ENCODE assay signal across 22 mouse cellular contexts in genomic region chr1:18524485-18524884, GRCm38 (mm10).
DNase-seq lines count a peak whose midpoint lies in the region; ATAC-seq and TF ChIP-seq lines count a peak whose summit lies in the region.
"Had no signal": no experiment of that assay in that cellular context is flagged by ENCODE, and none has a peak within 500 bp of the region (broad histone marks: within the 10 kb centered on the region; RNA-seq: fewer than 3 reads in every experiment).

No protein-coding gene starts in this region.

- H3K4me2 ChIP-seq in intestine, embryonic 14.5 days (ENCODE audit: low read length): no peak overlapping the region
- no peak overlapping the region for H3K4me2 ChIP-seq in intestine, embryonic 15.5 days (replicated peaks)
- H3K4me2 ChIP-seq in intestine, embryonic 16.5 days (ENCODE audit: low read depth, low read length): no peak overlapping the region
- no peak overlapping the region for H3K4me2 ChIP-seq in intestine, postnatal 0 days (replicated peaks; ENCODE audit: low read depth)

- H3K9ac ChIP-seq in intestine, embryonic 14.5 days (ENCODE audit: low read length): no peak overlapping the region
- H3K9ac ChIP-seq in intestine, embryonic 15.5 days: no peak overlapping the region
- H3K9ac ChIP-seq in intestine, embryonic 16.5 days (ENCODE audit: low read depth, low read length): no peak overlapping the region
- H3K9ac ChIP-seq in intestine, postnatal 0 days (ENCODE audit: low read depth, low read length): no peak overlapping the region

- no peak for DNase-seq in intestine, embryonic 14.5 days (ENCODE audit: low spot score)
- no peak for DNase-seq in embryonic facial prominence, embryonic 10.5 days (ENCODE audit: low spot score)
- DNase-seq in layer of hippocampus, postnatal 25 days (ENCODE audit: extremely low spot score in 1 of 2, low spot score in 1 of 2): no peak
- DNase-seq in testis, postnatal 14 days (ENCODE audit: low spot score): no peak
- DNase-seq: adrenal gland, adult 2 months; adrenal gland, adult 8-10 months; adrenal gland, postnatal 10 days; adrenal gland, postnatal 14 days; adrenal gland, postnatal 25 days; adrenal gland, postnatal 36 days; B cell, adult 2 months; cerebellum, adult 11 months; cerebellum, adult 11-12 months had no signal

- no peak overlapping the region for H3K27ac ChIP-seq in intestine, embryonic 14.5 days (ENCODE audit: low read depth)
- H3K27ac ChIP-seq in intestine, embryonic 15.5 days: no peak overlapping the region
- no peak overlapping the region for H3K27ac ChIP-seq in intestine, embryonic 16.5 days (ENCODE audit: low read length)
- H3K27ac ChIP-seq in intestine, postnatal 0 days (ENCODE audit: low read depth, low read length): no peak overlapping the region
- no peak overlapping the region for H3K27ac ChIP-seq in embryonic facial prominence, embryonic 10.5 days (replicated peaks)

- no peak overlapping the region for H3K4me3 ChIP-seq in intestine, embryonic 14.5 days (ENCODE audit: low read depth, low read length)
- no peak overlapping the region for H3K4me3 ChIP-seq in intestine, embryonic 15.5 days (replicated peaks)
- H3K4me3 ChIP-seq in intestine, embryonic 16.5 days (ENCODE audit: low read length): no peak overlapping the region
- H3K4me3 ChIP-seq in intestine, postnatal 0 days (ENCODE audit: low read depth, low read length): no peak overlapping the region
- no peak overlapping the region for H3K4me3 ChIP-seq in embryonic facial prominence, embryonic 10.5 days

- no peaks in the 10 kb centered on the region for H3K4me1 ChIP-seq in intestine, embryonic 14.5 days (replicated peaks; ENCODE audit: control insufficient read depth, insufficient read depth, low read length)
- H3K4me1 ChIP-seq in intestine, embryonic 15.5 days (replicated peaks): no peaks in the 10 kb centered on the region
- no peaks in the 10 kb centered on the region for H3K4me1 ChIP-seq in intestine, embryonic 16.5 days (ENCODE audit: control insufficient read depth, insufficient read depth, low read length)
- H3K4me1 ChIP-seq in intestine, postnatal 0 days (replicated peaks; ENCODE audit: control insufficient read depth, insufficient read depth, low read length): no peaks in the 10 kb centered on the region
- H3K4me1 ChIP-seq in embryonic facial prominence, embryonic 10.5 days: no peaks in the 10 kb centered on the region

- no peaks in the 10 kb centered on the region for H3K27me3 ChIP-seq in intestine, embryonic 14.5 days (replicated peaks; ENCODE audit: control insufficient read depth, insufficient read depth, low read length)
- no peaks in the 10 kb centered on the region for H3K27me3 ChIP-seq in intestine, embryonic 15.5 days (replicated peaks)
- no peaks in the 10 kb centered on the region for H3K27me3 ChIP-seq in intestine, embryonic 16.5 days (replicated peaks; ENCODE audit: control insufficient read depth, insufficient read depth, low read length)
- no peaks in the 10 kb centered on the region for H3K27me3 ChIP-seq in intestine, postnatal 0 days (replicated peaks; ENCODE audit: control insufficient read depth, insufficient read depth, low read length)
- H3K27me3 ChIP-seq in embryonic facial prominence, embryonic 10.5 days (replicated peaks; ENCODE audit: low read depth, poor library complexity, severe bottlenecking): no peaks in the 10 kb centered on the region
- H3K27me3 ChIP-seq: CH12.LX, Patski had no signal

- H3K9me3 ChIP-seq in intestine, embryonic 14.5 days (ENCODE audit: control insufficient read depth, low read length): no peaks in the 10 kb centered on the region
- no peaks in the 10 kb centered on the region for H3K9me3 ChIP-seq in intestine, embryonic 15.5 days
- no peaks in the 10 kb centered on the region for H3K9me3 ChIP-seq in intestine, embryonic 16.5 days (ENCODE audit: control insufficient read depth, low read length)
- no peaks in the 10 kb centered on the region for H3K9me3 ChIP-seq in intestine, postnatal 0 days (ENCODE audit: control insufficient read depth)
- no peaks in the 10 kb centered on the region for H3K9me3 ChIP-seq in embryonic facial prominence, embryonic 10.5 days
- H3K9me3 ChIP-seq: G1E had no signal

- 63% methylated on average over 2 of the region's 2 CpGs for WGBS in intestine, embryonic 14.5 days
- 53% methylated on average over 2 of the region's 2 CpGs for WGBS in intestine, embryonic 15.5 days
- WGBS in intestine, embryonic 16.5 days: 54% methylated on average over 2 of the region's 2 CpGs
- WGBS in intestine, postnatal 0 days: 29% methylated on average over 2 of the region's 2 CpGs
- 85% methylated on average over 2 of the region's 2 CpGs for WGBS in embryonic facial prominence, embryonic 10.5 days

- TF ChIP-seq CTCF in intestine, postnatal 0 days (IDR thresholded peaks at IDR 0.05; ENCODE audit: low read depth): no peak

- peak; percentile 72; the same call in 1 of the 2 replicates for ATAC-seq in intestine, embryonic 14.5 days (replicated peaks; ENCODE audit: low FRiP score, low TSS enrichment, low read depth)
- peak; percentile 91 for ATAC-seq in intestine, embryonic 15.5 days
- peak; percentile 92 for ATAC-seq in intestine, embryonic 16.5 days
- ATAC-seq in intestine, postnatal 0 days: peak; percentile 65
- ATAC-seq in megakaryocyte, adult 5-6 weeks (ENCODE audit: poor library complexity, severe bottlenecking): no peak
- ATAC-seq: activated CD4-positive, CD25-positive, alpha-beta regulatory T cell, adult 4 months; CD4-positive, CD25-positive, alpha-beta regulatory T cell, adult 4 months; Patski had no signal

- H3K36me3 ChIP-seq in intestine, embryonic 14.5 days (ENCODE audit: control insufficient read depth, insufficient read depth, low read length): no peaks in the 10 kb centered on the region
- no peaks in the 10 kb centered on the region for H3K36me3 ChIP-seq in intestine, embryonic 15.5 days
- no peaks in the 10 kb centered on the region for H3K36me3 ChIP-seq in intestine, embryonic 16.5 days (ENCODE audit: control insufficient read depth, insufficient read depth, low read length)
- H3K36me3 ChIP-seq in intestine, postnatal 0 days (ENCODE audit: control insufficient read depth, insufficient read depth): no peaks in the 10 kb centered on the region
- no peaks in the 10 kb centered on the region for H3K36me3 ChIP-seq in embryonic facial prominence, embryonic 10.5 days (replicated peaks)
- H3K36me3 ChIP-seq: G1E had no signal
